Mouse (Mus musculus): ENCODE results near the gene Btnl9. TPM values are rescaled to one million over a fixed set of nuclear protein-coding genes. Genes with fewer than 3 reads are reported as not detected.
A peak's percentile ranks its signal among the peaks of the same experiment; 100 is the strongest.
"Not testable (repeated sequence)": the region's sequence is repeated elsewhere in the genome, so short reads cannot be mapped to it uniquely, and the experiment has no call there.

Gene Btnl9
- polyA plus RNA-seq, 1 experiment from 2014 or later, result 0.33 TPM

DNA sequence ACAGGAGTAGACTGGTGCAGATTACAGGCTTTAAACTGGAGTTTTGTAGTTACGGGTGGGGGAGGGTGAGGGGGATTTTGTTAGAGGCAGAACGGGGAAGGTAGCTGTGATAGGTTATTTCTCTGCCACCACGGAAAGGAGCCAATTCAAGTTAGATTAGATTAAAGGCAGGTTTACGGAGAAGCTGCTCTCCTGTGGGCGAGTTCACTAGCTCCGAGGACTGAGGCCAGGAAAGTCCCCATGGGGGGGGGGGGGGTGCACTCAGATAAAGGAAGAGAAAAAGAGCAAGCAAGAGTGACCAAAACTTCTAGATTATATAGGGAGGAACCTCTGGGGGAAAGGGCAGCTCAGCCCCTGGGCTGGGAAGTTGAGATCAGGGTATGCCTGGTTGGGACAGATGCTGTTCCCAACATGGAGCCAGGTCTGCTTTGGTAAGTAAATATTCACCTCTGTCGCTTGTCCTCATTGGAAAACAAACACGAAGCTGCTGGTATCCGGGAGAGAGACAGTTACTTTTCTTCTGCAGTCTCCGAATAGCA lies 15.6 kb upstream of the Btnl9 start:
- Histone ChIP-seq H3K9me3 (no peaks in the 10 kb centered on the region), H3K4me2 (peak overlapping the region; percentile 74), H3K4me1 (replicated peaks) (peaks cover 11% of the 10 kb centered on the region), H3K9ac (replicated peaks) (peak overlapping the region; percentile 97), H3K4me3 (replicated peaks) (peak overlapping the region; percentile 88), H3K27ac (peak overlapping the region; percentile 99), H3K36me3 (peaks cover 13% of the 10 kb centered on the region), H3K27me3 (no peaks in the 10 kb centered on the region)
- ATAC-seq (ENCODE audit: insufficient number of reproducible peaks, insufficient read depth, low FRiP score, low TSS enrichment, low read depth), result peak; percentile 58; the same call in 1 of the 2 replicates
- 2% methylated on average over 10 of the region's 10 CpGs for WGBS

DNA sequence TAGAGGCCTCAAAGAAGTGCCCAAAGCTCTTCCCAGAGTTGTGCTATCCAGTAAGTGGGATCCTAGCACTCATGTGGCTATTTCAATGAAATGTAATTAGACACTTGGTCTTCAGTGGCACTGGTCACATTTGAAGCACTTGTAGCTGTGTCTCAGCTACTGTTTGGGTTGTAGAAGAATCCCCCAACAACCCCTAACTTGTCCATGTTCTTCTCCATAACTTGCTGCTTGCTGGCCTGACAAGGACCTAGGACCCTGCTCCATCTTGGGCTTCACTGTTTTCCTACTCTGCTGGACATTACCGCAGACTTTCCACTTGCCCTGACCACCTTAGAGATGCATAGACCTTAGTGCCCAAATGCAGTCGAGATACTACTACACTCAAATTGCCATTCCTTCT lies 15.1 kb upstream of the Btnl9 start:
- 53% methylated on average over 2 of the region's 2 CpGs for WGBS
- H3K27ac ChIP-seq, result peak overlapping the region; percentile 99
- ATAC-seq (ENCODE audit: insufficient number of reproducible peaks, insufficient read depth, low FRiP score, low TSS enrichment, low read depth), result 0 out of 2 replicates have a peak, but pooled peaks have one; percentile 14

DNA sequence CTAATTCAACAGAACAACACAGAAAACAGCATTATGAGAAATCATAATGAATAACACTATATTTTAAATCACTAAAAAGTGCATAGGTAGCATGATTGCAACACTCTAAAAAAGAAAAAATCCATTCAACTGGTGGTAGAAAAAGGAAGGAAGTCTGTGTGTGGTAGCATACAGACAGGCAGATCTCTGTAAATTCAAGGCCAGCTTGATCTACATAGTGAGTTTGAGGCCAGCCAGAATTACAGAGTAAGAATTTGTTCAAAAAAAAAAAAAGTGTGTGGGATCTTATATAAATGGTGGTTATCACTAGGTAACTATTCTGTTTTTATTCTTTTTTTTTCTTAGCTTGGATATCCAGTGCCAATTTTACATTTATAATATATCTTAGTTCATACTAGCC lies 14.2 kb upstream of the Btnl9 start:
- H3K27ac ChIP-seq, result no peak overlapping the region
- no peaks in the 10 kb centered on the region for H3K36me3 ChIP-seq
- ATAC-seq (ENCODE audit: insufficient number of reproducible peaks, insufficient read depth, low FRiP score, low TSS enrichment, low read depth), result no peak
- H3K27me3 ChIP-seq, result no peaks in the 10 kb centered on the region
- no peak overlapping the region for H3K4me2 ChIP-seq
- H3K4me1 ChIP-seq (replicated peaks), result peaks cover 11% of the 10 kb centered on the region
- no peak overlapping the region for H3K4me3 ChIP-seq (replicated peaks)
- H3K9ac ChIP-seq (replicated peaks), result no peak overlapping the region
- no peaks in the 10 kb centered on the region for H3K9me3 ChIP-seq

More for the DNA sequence above, 15.1 kb upstream of the Btnl9 start:
- Histone ChIP-seq H3K36me3 (peaks cover 8% of the 10 kb centered on the region), H3K4me2 (peak overlapping the region; percentile 74), H3K9me3 (no peaks in the 10 kb centered on the region), H3K4me1 (replicated peaks) (peaks cover 11% of the 10 kb centered on the region), H3K4me3 (replicated peaks) (peak overlapping the region; percentile 88), H3K9ac (replicated peaks) (peak overlapping the region; percentile 97), H3K27me3 (no peaks in the 10 kb centered on the region)

DNA sequence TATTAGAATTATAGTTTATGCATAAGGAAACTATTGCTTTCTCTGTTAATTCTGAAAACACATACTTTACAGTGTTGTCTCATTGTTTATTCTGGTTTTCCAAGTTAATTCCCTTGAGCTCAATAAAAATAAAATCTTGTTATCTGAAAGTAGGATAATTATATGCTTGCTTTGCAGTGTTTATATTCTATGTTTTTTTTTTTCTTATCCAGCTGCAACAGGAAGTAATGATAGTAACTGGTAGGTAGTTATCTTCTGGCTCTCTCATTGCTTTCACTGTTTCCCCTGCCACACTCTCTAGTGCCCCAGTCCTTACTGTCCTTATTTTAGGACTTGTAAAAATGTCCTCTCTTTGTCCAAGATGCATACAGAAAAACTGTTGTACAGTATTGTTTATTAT lies 13.7 kb upstream of the Btnl9 start:
- Histone ChIP-seq H3K4me3 (replicated peaks) (no peak overlapping the region), H3K9me3 (no peaks in the 10 kb centered on the region)

DNA sequence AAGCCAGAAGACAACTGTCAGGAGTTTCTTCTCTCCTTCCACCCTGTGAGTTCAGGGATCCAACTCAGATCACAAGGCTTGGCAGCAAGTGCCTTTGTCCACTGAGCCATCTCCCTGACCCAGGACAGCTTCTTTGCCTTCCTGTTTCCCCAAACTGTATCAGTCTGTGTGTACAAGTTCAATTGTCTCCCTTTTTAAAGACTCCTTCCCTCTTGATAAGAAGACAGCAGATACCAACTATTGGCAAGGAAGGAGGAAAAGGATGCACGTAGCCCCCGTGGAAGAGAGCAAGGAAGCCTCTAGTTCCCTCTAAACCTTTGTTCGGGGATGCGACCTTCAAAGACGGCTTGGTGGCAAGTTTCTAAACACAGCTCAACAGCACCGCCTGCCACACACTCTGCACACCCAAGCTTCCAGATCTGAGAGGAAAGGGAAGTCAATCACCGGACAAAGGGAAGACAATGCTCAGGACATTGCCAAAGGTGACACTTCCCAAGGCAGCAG lies 8.9 kb upstream of the Btnl9 start:
- Histone ChIP-seq H3K4me2 (no peak overlapping the region), H3K4me3 (replicated peaks) (no peak overlapping the region), H3K27ac (no peak overlapping the region), H3K27me3 (no peaks in the 10 kb centered on the region), H3K36me3 (no peaks in the 10 kb centered on the region), H3K4me1 (replicated peaks) (no peaks in the 10 kb centered on the region), H3K9ac (replicated peaks) (no peak overlapping the region), H3K9me3 (no peaks in the 10 kb centered on the region)
- no peak for ATAC-seq (ENCODE audit: insufficient number of reproducible peaks, insufficient read depth, low FRiP score, low TSS enrichment, low read depth)
- WGBS, result 84% methylated on average over 7 of the region's 7 CpGs

More for the DNA sequence above, 13.7 kb upstream of the Btnl9 start:
- ATAC-seq (ENCODE audit: insufficient number of reproducible peaks, insufficient read depth, low FRiP score, low TSS enrichment, low read depth), result no peak
- Histone ChIP-seq H3K9ac (replicated peaks) (no peak overlapping the region), H3K4me2 (no peak overlapping the region), H3K27me3 (no peaks in the 10 kb centered on the region), H3K4me1 (replicated peaks) (peaks cover 11% of the 10 kb centered on the region), H3K36me3 (no peaks in the 10 kb centered on the region), H3K27ac (no peak overlapping the region)

DNA sequence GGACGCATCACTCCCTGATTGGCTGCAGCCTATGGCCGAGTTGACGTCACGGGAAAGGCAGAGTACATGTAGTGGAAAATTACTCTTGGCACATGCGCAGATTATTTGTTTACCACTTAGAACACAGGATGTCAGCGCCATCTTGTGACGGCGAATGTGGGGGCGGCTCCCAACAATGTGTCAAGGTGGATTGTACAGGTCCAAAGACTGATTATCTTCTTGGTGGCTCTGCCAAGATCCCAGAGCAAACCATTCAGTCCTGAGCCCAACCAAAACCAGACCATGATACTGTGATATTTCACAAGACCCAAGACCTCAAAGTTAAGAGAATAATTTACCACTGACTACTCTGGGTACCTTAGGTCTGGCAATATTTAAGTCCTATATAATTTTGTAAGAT lies 7.8 kb upstream of the Btnl9 start:
- ATAC-seq (ENCODE audit: insufficient number of reproducible peaks, insufficient read depth, low FRiP score, low TSS enrichment, low read depth), result not testable (repeated sequence)

DNA sequence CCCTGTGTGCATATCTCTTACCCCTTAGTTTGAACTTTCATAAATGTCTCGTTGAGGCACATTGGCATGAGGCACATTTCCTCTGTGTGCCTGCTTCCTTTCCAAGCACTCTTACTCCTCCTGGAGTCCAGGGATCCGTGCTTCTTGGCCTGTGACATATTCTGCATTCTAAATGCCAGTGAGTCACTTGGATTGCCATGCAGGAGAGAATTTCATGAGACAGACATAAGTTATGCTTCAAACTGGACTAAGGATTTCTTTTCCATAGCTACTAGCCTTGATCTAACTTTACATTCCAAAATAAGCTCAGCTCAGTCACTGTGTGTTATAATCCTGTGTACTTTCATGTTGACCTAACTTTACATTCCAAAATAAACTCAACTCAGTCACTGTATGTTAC lies 4.1 kb upstream of the Btnl9 start:
- H3K27me3 ChIP-seq, result no peaks in the 10 kb centered on the region
- 65% methylated on average over 2 of the region's 2 CpGs for WGBS
- H3K4me3 ChIP-seq (replicated peaks), result no peak overlapping the region
- no peaks in the 10 kb centered on the region for H3K9me3 ChIP-seq
- H3K4me2 ChIP-seq, result no peak overlapping the region
- no peak overlapping the region for H3K9ac ChIP-seq (replicated peaks)
- H3K36me3 ChIP-seq, result no peaks in the 10 kb centered on the region
- no peak overlapping the region for H3K27ac ChIP-seq
- no peaks in the 10 kb centered on the region for H3K4me1 ChIP-seq (replicated peaks)
- no peak for ATAC-seq (ENCODE audit: insufficient number of reproducible peaks, insufficient read depth, low FRiP score, low TSS enrichment, low read depth)

More for the DNA sequence above, 7.8 kb upstream of the Btnl9 start:
- not testable (repeated sequence) for H3K4me2 ChIP-seq; H3K4me1 ChIP-seq (replicated peaks); H3K36me3 ChIP-seq; H3K27me3 ChIP-seq; H3K27ac ChIP-seq; H3K9ac ChIP-seq (replicated peaks); H3K9me3 ChIP-seq; H3K4me3 ChIP-seq (replicated peaks)
- 95% methylated on average over 9 of the region's 9 CpGs for WGBS

DNA sequence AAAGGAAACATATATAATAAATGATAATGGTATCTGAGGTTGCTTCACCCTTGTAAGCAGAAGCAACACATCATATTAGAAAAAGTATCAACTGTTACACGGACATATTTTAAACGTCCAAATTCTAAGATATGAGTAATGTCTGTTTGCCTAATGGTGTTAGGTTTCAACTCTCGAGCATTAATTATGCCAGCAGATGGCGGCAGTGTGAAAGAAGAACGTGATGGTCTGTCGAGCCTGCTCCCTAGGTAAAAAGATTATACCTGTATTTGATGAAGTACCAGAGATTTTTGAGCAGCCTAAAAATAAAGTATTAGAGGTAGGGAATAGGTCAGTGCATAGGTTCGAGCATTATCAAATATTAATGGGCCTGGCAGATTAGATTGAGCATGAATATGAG lies 2.8 kb upstream of the Btnl9 start:
- Histone ChIP-seq H3K27ac (no peak overlapping the region), H3K4me2 (no peak overlapping the region), H3K9me3 (no peaks in the 10 kb centered on the region), H3K36me3 (no peaks in the 10 kb centered on the region), H3K4me1 (replicated peaks) (no peaks in the 10 kb centered on the region), H3K9ac (replicated peaks) (no peak overlapping the region), H3K4me3 (replicated peaks) (no peak overlapping the region), H3K27me3 (no peaks in the 10 kb centered on the region)
- ATAC-seq (ENCODE audit: insufficient number of reproducible peaks, insufficient read depth, low FRiP score, low TSS enrichment, low read depth), result no peak
- 8% methylated on average over 7 of the region's 7 CpGs for WGBS

DNA sequence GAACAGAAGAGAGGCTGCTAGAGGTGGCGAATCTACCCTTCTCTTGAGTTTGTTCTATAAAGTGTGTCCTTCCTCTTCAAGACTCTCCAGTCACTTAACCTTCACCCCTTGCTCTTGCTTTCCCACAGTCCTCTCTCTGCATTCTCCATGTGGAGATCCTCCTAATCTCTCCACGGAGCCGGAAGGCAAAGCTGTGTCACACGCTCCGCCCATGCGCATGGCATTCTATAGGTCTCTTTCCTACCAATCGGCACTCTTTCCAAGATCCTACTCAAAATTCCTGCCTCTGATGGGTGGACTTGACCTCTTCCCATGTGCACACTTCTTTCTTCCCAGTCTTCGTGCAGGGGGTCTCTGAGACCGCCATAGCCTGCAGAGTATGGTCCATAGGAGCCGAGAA lies 742 bp upstream of the Btnl9 start:
- no peak overlapping the region for H3K4me3 ChIP-seq (replicated peaks)
- H3K4me2 ChIP-seq, result no peak overlapping the region
- H3K9me3 ChIP-seq, result no peaks in the 10 kb centered on the region
- no peak for ATAC-seq (ENCODE audit: insufficient number of reproducible peaks, insufficient read depth, low FRiP score, low TSS enrichment, low read depth)
- no peak overlapping the region for H3K9ac ChIP-seq (replicated peaks)
- no peaks in the 10 kb centered on the region for H3K4me1 ChIP-seq (replicated peaks)
- no peak overlapping the region for H3K27ac ChIP-seq
- 83% methylated on average over 10 of the region's 10 CpGs for WGBS
- no peaks in the 10 kb centered on the region for H3K36me3 ChIP-seq
- H3K27me3 ChIP-seq, result no peaks in the 10 kb centered on the region

DNA sequence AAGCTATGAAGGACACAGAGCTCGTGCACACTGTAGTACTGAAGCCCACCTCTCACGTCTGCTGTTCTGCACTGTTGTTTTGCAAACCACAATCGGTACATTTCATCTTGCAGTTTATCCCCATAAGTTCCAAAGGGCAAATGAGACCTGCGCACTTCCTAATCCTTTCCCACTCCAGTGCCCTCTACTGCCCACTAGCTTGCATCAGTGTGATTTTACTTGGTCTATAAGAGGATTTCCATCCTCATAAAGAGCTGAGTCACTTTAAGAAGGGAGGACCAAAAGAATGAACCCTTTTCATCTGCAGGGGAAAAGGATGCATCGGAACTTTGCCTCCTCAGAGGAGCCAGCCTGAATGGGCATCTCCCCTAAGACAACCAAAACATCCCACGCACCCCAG lies 507 bp downstream of the Btnl9 start:
- 87% methylated on average over 6 of the region's 6 CpGs for WGBS
- Histone ChIP-seq H3K4me2 (no peak overlapping the region), H3K9ac (replicated peaks) (no peak overlapping the region), H3K27me3 (no peaks in the 10 kb centered on the region), H3K9me3 (no peaks in the 10 kb centered on the region), H3K4me3 (replicated peaks) (no peak overlapping the region), H3K4me1 (replicated peaks) (no peaks in the 10 kb centered on the region), H3K27ac (no peak overlapping the region), H3K36me3 (no peaks in the 10 kb centered on the region)
- no peak for ATAC-seq (ENCODE audit: insufficient number of reproducible peaks, insufficient read depth, low FRiP score, low TSS enrichment, low read depth)

DNA sequence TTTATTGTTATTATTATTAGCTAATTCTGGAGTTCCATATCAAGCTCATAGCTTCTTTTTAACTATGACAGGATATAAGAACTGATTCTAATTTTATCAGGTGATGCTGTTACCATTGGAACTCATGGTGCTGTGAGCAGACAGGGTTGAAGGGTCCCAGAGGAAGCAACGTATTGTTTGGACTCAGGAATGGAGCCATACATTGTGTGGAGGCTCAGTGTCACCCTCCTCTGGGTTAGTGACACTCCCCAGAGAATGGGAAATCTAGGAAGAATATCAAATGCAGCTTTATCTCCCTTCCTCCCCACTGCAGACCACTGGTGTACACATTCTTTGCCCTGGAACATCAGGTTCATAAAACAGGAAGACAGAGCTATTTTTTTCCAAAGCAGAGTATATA lies 3.8 kb downstream of the Btnl9 start:
- Histone ChIP-seq H3K9ac (replicated peaks) (no peak overlapping the region), H3K4me2 (no peak overlapping the region)
- WGBS, result 65% methylated on average over 1 of the region's 1 CpGs

DNA sequence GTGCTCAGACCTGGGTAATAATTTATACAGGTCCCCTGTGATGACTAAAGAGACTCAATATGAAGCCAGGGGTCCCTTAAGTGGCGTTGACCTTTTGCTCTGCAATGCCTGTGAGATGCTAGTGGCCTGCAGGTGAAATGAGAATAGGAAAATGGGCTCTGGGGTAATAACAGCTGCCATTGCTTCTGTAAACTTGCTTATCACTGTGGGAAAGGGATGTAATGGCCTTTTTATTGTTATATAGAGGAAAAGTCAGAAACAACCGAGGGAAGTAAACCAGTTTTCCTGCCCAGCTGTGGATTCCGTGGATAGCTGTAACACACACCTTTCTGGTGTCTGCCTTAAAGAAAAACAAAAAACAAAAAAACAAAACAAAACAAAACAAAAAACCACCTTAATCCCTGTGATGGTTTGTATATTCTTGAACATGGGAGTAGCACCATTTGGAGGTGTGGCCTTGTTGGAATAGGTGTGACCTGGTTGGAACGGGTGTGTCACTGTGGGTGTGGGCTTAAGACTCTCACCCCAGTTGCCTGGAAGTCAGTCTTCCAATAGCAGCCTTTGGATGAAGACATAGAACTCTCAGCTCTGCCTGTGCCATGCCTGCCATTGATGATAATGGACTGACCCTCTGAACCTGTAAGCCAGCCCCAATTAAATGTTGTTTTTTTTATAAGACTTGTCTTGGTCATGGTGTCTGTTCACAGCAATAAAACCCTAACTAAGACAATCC lies 10.7 kb downstream of the Btnl9 start:
- WGBS, result 64% methylated on average over 4 of the region's 4 CpGs
- not testable (repeated sequence) for H3K36me3 ChIP-seq; H3K4me1 ChIP-seq (replicated peaks); H3K27me3 ChIP-seq; H3K27ac ChIP-seq; ATAC-seq (ENCODE audit: insufficient number of reproducible peaks, insufficient read depth, low FRiP score, low TSS enrichment, low read depth); H3K4me2 ChIP-seq; H3K9me3 ChIP-seq; H3K9ac ChIP-seq (replicated peaks); H3K4me3 ChIP-seq (replicated peaks)

More for the DNA sequence above, 3.8 kb downstream of the Btnl9 start:
- Histone ChIP-seq H3K4me1 (replicated peaks) (no peaks in the 10 kb centered on the region), H3K36me3 (no peaks in the 10 kb centered on the region), H3K27ac (no peak overlapping the region), H3K4me3 (replicated peaks) (no peak overlapping the region), H3K27me3 (no peaks in the 10 kb centered on the region), H3K9me3 (no peaks in the 10 kb centered on the region)
- ATAC-seq (ENCODE audit: insufficient number of reproducible peaks, insufficient read depth, low FRiP score, low TSS enrichment, low read depth), result no peak
